Mouse (Mus musculus): ENCODE measurements around the gene Olfr1261. TPM values are rescaled to one million over a fixed set of nuclear protein-coding genes. Genes with fewer than 3 reads are reported as not detected.

Gene Olfr1261
- polyA plus RNA-seq (2014; fragmentation: Nextera tagmentation; extraction: Ambion mirVana): not detected in 2 replicates

DNA sequence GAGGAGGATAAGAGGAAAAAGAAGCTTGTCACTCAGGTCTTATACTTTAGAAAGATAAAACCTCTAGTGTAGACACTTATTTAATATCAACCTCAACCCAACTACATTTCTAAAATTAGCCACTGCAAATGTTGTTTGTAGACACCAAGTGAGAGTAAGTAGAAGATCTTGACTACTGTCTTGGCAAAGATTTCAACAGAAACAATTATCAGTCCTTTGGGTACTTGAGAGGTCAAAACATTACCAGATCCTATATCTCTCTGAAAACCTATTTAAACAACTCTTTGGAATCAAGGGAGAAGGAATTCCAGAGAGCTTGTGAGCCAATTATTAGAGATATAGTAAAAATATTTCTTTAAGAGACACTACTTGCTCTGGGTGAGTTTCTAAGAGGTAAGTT lies at the start of gene Olfr1261:
Gene Olfr1261 (plus strand): TSS at position 301 of the 400 bp plus-strand sequence.
- no peaks in the 10 kb centered on the region for H3K27me3 ChIP-seq (replicated peaks; ENCODE audit: control insufficient read depth, insufficient read depth, low read length)
- no peak within 1 kb of the TSS for H3K4me3 ChIP-seq (ENCODE audit: low read depth, low read length)
- ATAC-seq (no peak), DNase-seq (ENCODE audit: low spot score) (no peak)
- H3K9ac ChIP-seq (ENCODE audit: low read length): no peak within 1 kb of the TSS
- H3K27ac ChIP-seq (ENCODE audit: low read depth, low read length): no peak within 1 kb of the TSS
- no peak within 1 kb of the TSS for H3K4me2 ChIP-seq (ENCODE audit: low read length)
- no peaks in the 10 kb centered on the region for H3K4me1 ChIP-seq (ENCODE audit: control insufficient read depth, insufficient read depth, low read length)
- H3K36me3 ChIP-seq (ENCODE audit: control insufficient read depth, insufficient read depth, low read length): no peaks in the 10 kb centered on the region
- no peaks in the 10 kb centered on the region for H3K9me3 ChIP-seq (replicated peaks; ENCODE audit: control insufficient read depth, low read length)

- Histone ChIP-seq H3K4me2 (ENCODE audit: low read length) (no peak within 1 kb of the TSS), H3K4me1 (ENCODE audit: control insufficient read depth, insufficient read depth, low read length) (no peaks in the 10 kb centered on the region), H3K9ac (ENCODE audit: low read length) (no peak within 1 kb of the TSS), H3K4me3 (ENCODE audit: low read depth, low read length) (no peak within 1 kb of the TSS), H3K27ac (ENCODE audit: low read depth, low read length) (no peak within 1 kb of the TSS), H3K9me3 (replicated peaks; ENCODE audit: control insufficient read depth, low read length) (no peaks in the 10 kb centered on the region), H3K36me3 (ENCODE audit: control insufficient read depth, insufficient read depth, low read length) (no peaks in the 10 kb centered on the region), H3K27me3 (replicated peaks; ENCODE audit: control insufficient read depth, insufficient read depth, low read length) (no peaks in the 10 kb centered on the region)
- 90% methylated on average over 5 of the region's 5 CpGs for WGBS
- DNase-seq (ENCODE audit: low spot score) (no peak), ATAC-seq (no peak)
These were observed 42.5 kb upstream of the Olfr1261 start, which contains the start of gene Olfr1259 for GRCm38 (mm10) chr2:89948564-89948963. Gene Olfr1259, minus strand, starts transcription at chr2:89948664.

DNA sequence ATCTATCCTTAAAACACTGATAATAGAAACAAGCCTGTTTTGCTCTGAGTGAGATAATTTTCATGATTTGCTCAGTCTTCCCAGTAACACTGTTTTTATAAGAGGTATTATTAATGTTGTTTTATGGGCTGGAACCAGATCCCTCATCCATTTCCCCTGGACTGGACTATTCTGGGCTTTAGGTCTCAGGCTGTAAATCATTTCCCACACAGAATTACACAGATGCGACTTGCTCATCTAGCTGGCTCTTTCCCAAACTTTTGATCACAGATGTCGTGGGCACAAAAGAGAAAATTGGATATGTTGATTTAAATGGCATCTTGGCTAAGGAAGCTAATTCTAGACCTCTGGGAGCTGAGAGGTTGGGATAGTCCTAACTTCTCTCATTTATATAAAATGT lies 16.8 kb upstream of the Olfr1261 start, which contains the start of gene Olfr1260:
Gene Olfr1260 (plus strand): TSS at position 157 of the 400 bp plus-strand sequence.
- Histone ChIP-seq H3K9ac (ENCODE audit: low read length) (no peak within 1 kb of the TSS), H3K4me2 (ENCODE audit: low read length) (no peak within 1 kb of the TSS), H3K4me1 (ENCODE audit: control insufficient read depth, insufficient read depth, low read length) (no peaks in the 10 kb centered on the region), H3K9me3 (replicated peaks; ENCODE audit: control insufficient read depth, low read length) (no peaks in the 10 kb centered on the region), H3K36me3 (ENCODE audit: control insufficient read depth, insufficient read depth, low read length) (no peaks in the 10 kb centered on the region), H3K27me3 (replicated peaks; ENCODE audit: control insufficient read depth, insufficient read depth, low read length) (no peaks in the 10 kb centered on the region), H3K4me3 (ENCODE audit: low read depth, low read length) (no peak within 1 kb of the TSS), H3K27ac (ENCODE audit: low read depth, low read length) (no peak within 1 kb of the TSS)
- 79% methylated on average over 2 of the region's 2 CpGs for WGBS
- ATAC-seq (no peak), DNase-seq (ENCODE audit: low spot score) (peak; percentile 1)

- no peaks in the 10 kb centered on the region for H3K9me3 ChIP-seq (replicated peaks; ENCODE audit: control insufficient read depth, low read length)
These were observed 13.3 kb upstream of the Olfr1261 start for GRCm38 (mm10) chr2:89977709-89978108.

GRCm38 (mm10) chr2:89999845-90000244 lies 8.8 kb downstream of the Olfr1261 start, which contains the start of gene Olfr1262:
Gene Olfr1262, plus strand, starts transcription at chr2:90000145.
- no peak within 1 kb of the TSS for H3K4me2 ChIP-seq (ENCODE audit: low read length)
- H3K9me3 ChIP-seq (replicated peaks; ENCODE audit: control insufficient read depth, low read length): no peaks in the 10 kb centered on the region
- no peak within 1 kb of the TSS for H3K9ac ChIP-seq (ENCODE audit: low read length)
- H3K27ac ChIP-seq (ENCODE audit: low read depth, low read length): no peak within 1 kb of the TSS
- DNase-seq (ENCODE audit: low spot score) (no peak), ATAC-seq (no peak)
- H3K4me3 ChIP-seq (ENCODE audit: low read depth, low read length): no peak within 1 kb of the TSS
- H3K27me3 ChIP-seq (replicated peaks; ENCODE audit: control insufficient read depth, insufficient read depth, low read length): no peaks in the 10 kb centered on the region
- no peaks in the 10 kb centered on the region for H3K4me1 ChIP-seq (ENCODE audit: control insufficient read depth, insufficient read depth, low read length)
- H3K36me3 ChIP-seq (ENCODE audit: control insufficient read depth, insufficient read depth, low read length): no peaks in the 10 kb centered on the region

More at GRCm38 (mm10) chr2:89977709-89978108, 13.3 kb upstream of the Olfr1261 start:
- Histone ChIP-seq H3K27me3 (replicated peaks; ENCODE audit: control insufficient read depth, insufficient read depth, low read length) (no peaks in the 10 kb centered on the region), H3K4me1 (ENCODE audit: control insufficient read depth, insufficient read depth, low read length) (no peaks in the 10 kb centered on the region), H3K4me3 (ENCODE audit: low read depth, low read length) (no peak overlapping the region), H3K4me2 (ENCODE audit: low read length) (no peak overlapping the region), H3K27ac (ENCODE audit: low read depth, low read length) (no peak overlapping the region), H3K9ac (ENCODE audit: low read length) (no peak overlapping the region), H3K36me3 (ENCODE audit: control insufficient read depth, insufficient read depth, low read length) (no peaks in the 10 kb centered on the region)
- DNase-seq (ENCODE audit: low spot score) (no peak), ATAC-seq (no peak)
- WGBS: 84% methylated on average over 2 of the region's 2 CpGs

GRCm38 (mm10) chr2:90011831-90012230 lies 20.8 kb downstream of the Olfr1261 start, which contains the start of gene Olfr1263:
Gene Olfr1263, plus strand, starts transcription at chr2:90012131.
- H3K9ac ChIP-seq (ENCODE audit: low read length): no peak within 1 kb of the TSS
- H3K27me3 ChIP-seq (replicated peaks; ENCODE audit: control insufficient read depth, insufficient read depth, low read length): no peaks in the 10 kb centered on the region
- no peak within 1 kb of the TSS for H3K27ac ChIP-seq (ENCODE audit: low read depth, low read length)
- ATAC-seq: no peak
- H3K4me1 ChIP-seq (ENCODE audit: control insufficient read depth, insufficient read depth, low read length): no peaks in the 10 kb centered on the region
- 91% methylated on average over 2 of the region's 2 CpGs for WGBS
- no peak within 1 kb of the TSS for H3K4me3 ChIP-seq (ENCODE audit: low read depth, low read length)
- H3K4me2 ChIP-seq (ENCODE audit: low read length): no peak within 1 kb of the TSS
- no peaks in the 10 kb centered on the region for H3K9me3 ChIP-seq (replicated peaks; ENCODE audit: control insufficient read depth, low read length)
- no peak for DNase-seq (ENCODE audit: low spot score)
- H3K36me3 ChIP-seq (ENCODE audit: control insufficient read depth, insufficient read depth, low read length): no peaks in the 10 kb centered on the region

DNA sequence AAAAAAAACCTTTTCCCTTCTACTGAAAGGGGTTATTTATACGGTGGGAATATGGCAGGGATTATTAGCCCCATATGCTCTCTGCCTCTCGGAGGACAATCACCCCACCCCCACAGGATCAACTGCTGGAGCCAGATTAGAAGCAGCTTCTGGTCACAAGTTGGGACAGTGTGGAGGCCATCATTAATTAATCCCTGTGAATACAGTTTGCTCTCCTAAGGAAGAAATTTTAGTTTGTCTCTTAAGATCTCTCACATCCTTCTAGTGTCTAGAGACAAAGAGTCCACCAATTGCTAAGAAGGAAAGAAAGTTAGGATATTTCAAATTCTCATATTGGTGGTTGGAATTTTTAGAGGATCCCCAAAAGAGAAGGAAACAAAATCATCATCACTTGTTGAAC lies 34.5 kb downstream of the Olfr1261 start, which contains the start of gene Olfr1264:
Gene Olfr1264 (minus strand): TSS at position 101 of the 400 bp plus-strand sequence.
- H3K27ac ChIP-seq (ENCODE audit: low read depth, low read length): no peak within 1 kb of the TSS
- no peak within 1 kb of the TSS for H3K9ac ChIP-seq (ENCODE audit: low read length)
- ATAC-seq: no peak
- no peaks in the 10 kb centered on the region for H3K36me3 ChIP-seq (ENCODE audit: control insufficient read depth, insufficient read depth, low read length)
- 78% methylated on average over 2 of the region's 2 CpGs for WGBS
- H3K4me1 ChIP-seq (ENCODE audit: control insufficient read depth, insufficient read depth, low read length): no peaks in the 10 kb centered on the region
- no peaks in the 10 kb centered on the region for H3K9me3 ChIP-seq (replicated peaks; ENCODE audit: control insufficient read depth, low read length)
- no peak within 1 kb of the TSS for H3K4me3 ChIP-seq (ENCODE audit: low read depth, low read length)
- no peak for DNase-seq (ENCODE audit: low spot score)
- H3K27me3 ChIP-seq (replicated peaks; ENCODE audit: control insufficient read depth, insufficient read depth, low read length): no peaks in the 10 kb centered on the region
- no peak within 1 kb of the TSS for H3K4me2 ChIP-seq (ENCODE audit: low read length)

- no peak within 1 kb of the TSS for H3K9ac ChIP-seq (ENCODE audit: low read length)
- no peak within 1 kb of the TSS for H3K4me3 ChIP-seq (ENCODE audit: low read depth, low read length)
- H3K4me2 ChIP-seq (ENCODE audit: low read length): no peak within 1 kb of the TSS
- no peaks in the 10 kb centered on the region for H3K9me3 ChIP-seq (replicated peaks; ENCODE audit: control insufficient read depth, low read length)
- no peak within 1 kb of the TSS for H3K27ac ChIP-seq (ENCODE audit: low read depth, low read length)
- H3K4me1 ChIP-seq (ENCODE audit: control insufficient read depth, insufficient read depth, low read length): no peaks in the 10 kb centered on the region
- ATAC-seq (no peak), DNase-seq (ENCODE audit: low spot score) (no peak)
- no peaks in the 10 kb centered on the region for H3K36me3 ChIP-seq (ENCODE audit: control insufficient read depth, insufficient read depth, low read length)
- no peaks in the 10 kb centered on the region for H3K27me3 ChIP-seq (replicated peaks; ENCODE audit: control insufficient read depth, insufficient read depth, low read length)
These were observed 44.0 kb downstream of the Olfr1261 start, which contains the start of gene Olfr1265 for GRCm38 (mm10) chr2:90035037-90035436. Gene Olfr1265, plus strand, starts transcription at chr2:90035337.

All from forebrain, embryonic 14.5 days (tissue).